Mouse (Mus musculus): ENCODE data around the gene Rex2.
"Not testable (repeated sequence)": the region's sequence is repeated elsewhere in the genome, so short reads cannot be mapped to it uniquely, and the experiment has no call there.

Gene Rex2

GRCm38 (mm10) chr4:147021550-147021949 lies at the start of gene Rex2:
TSS of gene Rex2 (plus strand) at chr4:147021850.
- DNase-seq (ENCODE audit: low spot score) = not testable (repeated sequence)

- not testable (repeated sequence) for DNase-seq (ENCODE audit: low spot score)
These were observed 45.1 kb upstream of the Rex2 start for GRCm38 (mm10) chr4:146976581-146976980.

GRCm38 (mm10) chr4:147018400-147018799 lies 3.2 kb upstream of the Rex2 start:
- DNase-seq (ENCODE audit: low spot score) = not testable (repeated sequence)

DNA sequence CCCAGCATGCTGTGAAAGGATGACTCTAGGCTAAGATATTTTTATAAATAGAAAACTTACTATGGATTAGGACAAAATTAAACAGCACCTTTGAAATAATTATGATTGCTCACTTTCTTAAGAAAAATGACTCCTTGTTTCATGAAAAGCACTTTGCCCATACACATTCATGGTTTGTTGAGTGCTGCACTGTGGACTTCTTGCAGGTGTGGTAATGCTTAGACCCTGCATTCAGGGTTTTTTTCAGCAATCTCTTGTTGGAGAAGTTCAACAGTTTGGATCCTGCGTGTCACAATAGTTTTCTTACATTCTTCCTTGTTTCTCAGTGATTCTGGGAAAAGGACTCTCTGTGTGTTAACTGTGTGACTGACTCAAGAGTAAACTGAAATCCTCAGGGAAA lies 4.7 kb downstream of the Rex2 start:
- peak; percentile 2 for DNase-seq (ENCODE audit: low spot score)

DNA sequence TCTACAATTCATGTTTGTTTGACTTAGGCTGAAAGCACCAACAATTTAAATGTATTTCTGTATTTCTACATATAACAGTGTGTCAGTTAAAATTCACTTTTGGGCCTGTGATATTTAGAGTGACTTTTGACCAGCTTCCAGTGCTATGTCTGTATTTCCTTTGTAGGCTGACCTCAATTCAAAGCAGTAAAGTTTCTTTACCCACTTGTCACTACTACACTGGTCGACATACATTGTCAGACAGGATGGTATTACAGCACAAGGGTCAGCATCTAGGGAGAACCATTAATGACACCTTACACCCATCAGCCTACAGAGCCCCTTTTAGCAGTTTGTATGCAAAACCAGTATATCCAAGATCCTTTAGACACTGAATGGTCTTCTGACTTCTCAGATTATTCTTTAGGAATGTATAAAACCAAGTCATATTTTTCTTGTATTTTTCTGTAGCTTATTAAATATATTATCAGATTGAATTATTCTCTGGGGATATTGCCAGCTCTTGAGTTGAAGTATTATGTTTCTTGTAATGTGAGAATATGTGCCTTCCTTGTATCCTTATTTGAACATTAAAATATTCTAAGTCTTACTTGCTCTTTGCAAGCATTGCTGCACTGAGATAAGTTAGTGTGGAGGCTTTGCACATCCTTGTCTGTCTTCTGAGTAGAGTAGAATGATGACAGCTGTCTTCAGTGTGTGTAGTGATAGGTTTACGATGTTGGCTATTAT lies 9.8 kb downstream of the Rex2 start:
- not testable (repeated sequence) for DNase-seq (ENCODE audit: low spot score)

- not testable (repeated sequence) for DNase-seq (ENCODE audit: low spot score)
These were observed 42.1 kb downstream of the Rex2 start for GRCm38 (mm10) chr4:147063768-147064167.

DNA sequence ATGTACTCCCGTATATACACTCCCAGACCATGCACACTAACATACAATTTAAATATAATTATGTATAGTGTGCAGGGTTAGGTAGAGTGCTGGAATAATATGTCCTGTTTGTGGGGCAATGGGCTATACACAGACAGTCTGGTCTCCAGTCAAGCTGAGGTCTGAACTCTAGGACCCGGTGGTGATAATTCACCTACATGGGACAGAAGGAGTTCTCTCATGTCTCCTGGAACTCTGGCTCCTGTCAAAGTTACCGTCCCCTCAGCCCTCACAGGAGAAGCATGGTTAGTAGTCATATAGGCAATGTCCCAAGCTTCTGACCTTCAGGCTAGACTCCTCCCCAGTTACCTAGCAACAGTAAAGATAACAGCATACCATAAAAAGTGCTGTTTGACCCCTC lies 44.2 kb downstream of the Rex2 start:
- DNase-seq (ENCODE audit: low spot score) = not testable (repeated sequence)

DNA sequence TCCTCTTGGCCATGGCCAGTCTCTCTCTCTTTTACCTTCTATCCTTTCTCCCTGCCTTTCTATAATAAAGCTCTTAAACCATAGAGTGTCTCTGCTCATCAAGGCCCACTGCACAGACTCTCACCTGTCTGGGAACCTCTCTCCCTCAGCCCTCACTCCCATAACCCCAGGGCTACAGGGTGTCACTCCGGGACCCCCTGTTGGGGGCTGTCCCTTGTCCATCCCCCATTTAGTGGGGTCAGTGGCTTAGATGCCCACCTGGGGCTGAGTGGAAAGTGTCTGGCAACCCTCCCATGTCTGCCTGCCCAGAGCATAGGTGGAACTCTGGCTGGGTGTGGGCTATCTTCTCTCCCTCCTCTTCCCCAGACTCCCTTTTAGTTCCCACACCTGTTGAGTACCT lies 44.7 kb downstream of the Rex2 start:
- DNase-seq (ENCODE audit: low spot score) = not testable (repeated sequence)

- DNase-seq (ENCODE audit: low spot score) = not testable (repeated sequence)
These were observed 74.0 kb downstream of the Rex2 start for GRCm38 (mm10) chr4:147095641-147096040.

- DNase-seq (ENCODE audit: low spot score) = not testable (repeated sequence)
These were observed 80.3 kb downstream of the Rex2 start for GRCm38 (mm10) chr4:147101666-147102626.

- DNase-seq (ENCODE audit: low spot score) = not testable (repeated sequence)
These were observed 82.2 kb downstream of the Rex2 start for GRCm38 (mm10) chr4:147103814-147104213.

Measured in urinary bladder, postnatal 25 days (tissue).